Mouse (Mus musculus): ENCODE data around the gene Rgsl1.

GRCm38 (mm10) chr1:153890121-153890520 lies 46.2 kb upstream of the Rgsl1 start:
- TF ChIP-seq CTCF (IDR thresholded peaks at IDR 0.05; ENCODE audit: low read depth, low read length) (no peak), POLR2A (IDR thresholded peaks at IDR 0.05; ENCODE audit: insufficient read depth, low read length) (no peak), EP300 (IDR thresholded peaks at IDR 0.05; ENCODE audit: insufficient read depth, low read depth, low read length) (no peak)

Measured in ES-Bruce4 (cell line).